Mouse (Mus musculus): ENCODE measurements around the gene Cfap65.
A peak's percentile ranks its signal among the peaks of the same experiment; 100 is the strongest.

The Cfap65 gene

GRCm38 (mm10) chr1:74935402-74935801, at the start of gene Cfap65:
Gene Cfap65, minus strand, starts transcription at chr1:74935599.
- DNase-seq (ENCODE audit: low spot score), result no peak

GRCm38 (mm10) chr1:74977001-74977400, 41.6 kb upstream of the Cfap65 start:
- no peak for DNase-seq (ENCODE audit: low spot score)

GRCm38 (mm10) chr1:74975936-74976335, 40.5 kb upstream of the Cfap65 start:
- DNase-seq (ENCODE audit: low spot score), result peak; percentile 17

GRCm38 (mm10) chr1:74973590-74973989, 38.2 kb upstream of the Cfap65 start:
- no peak for DNase-seq (ENCODE audit: low spot score)

- DNase-seq (ENCODE audit: low spot score), result peak; percentile 48
Measured at GRCm38 (mm10) chr1:74971353-74972050, 36.1 kb upstream of the Cfap65 start.

GRCm38 (mm10) chr1:74967962-74968580, 32.7 kb upstream of the Cfap65 start:
- no peak for DNase-seq (ENCODE audit: low spot score)

GRCm38 (mm10) chr1:74964494-74965215, 29.3 kb upstream of the Cfap65 start:
- DNase-seq (ENCODE audit: low spot score), result peak; percentile 74

GRCm38 (mm10) chr1:74962853-74963227, 27.4 kb upstream of the Cfap65 start:
- no peak for DNase-seq (ENCODE audit: low spot score)

- DNase-seq (ENCODE audit: low spot score), result no peak
Measured at GRCm38 (mm10) chr1:74962126-74962852, 26.9 kb upstream of the Cfap65 start.

- no peak for DNase-seq (ENCODE audit: low spot score)
Measured at GRCm38 (mm10) chr1:74961722-74962121, 26.3 kb upstream of the Cfap65 start.

GRCm38 (mm10) chr1:74960059-74960458, 24.7 kb upstream of the Cfap65 start:
- DNase-seq (ENCODE audit: low spot score), result no peak

GRCm38 (mm10) chr1:74951556-74952210, 16.3 kb upstream of the Cfap65 start, which contains the start of gene Ihh:
Gene Ihh, minus strand, starts transcription at chr1:74951672.
- no peak for DNase-seq (ENCODE audit: low spot score)

GRCm38 (mm10) chr1:74950576-74951490, 15.4 kb upstream of the Cfap65 start:
- no peak for DNase-seq (ENCODE audit: low spot score)

- no peak for DNase-seq (ENCODE audit: low spot score)
Measured at GRCm38 (mm10) chr1:74950066-74950465, 14.7 kb upstream of the Cfap65 start.

GRCm38 (mm10) chr1:74949666-74950050, 14.3 kb upstream of the Cfap65 start:
- peak; percentile 36 for DNase-seq (ENCODE audit: low spot score)

GRCm38 (mm10) chr1:74948784-74949665, 13.6 kb upstream of the Cfap65 start:
- peak; percentile 59 for DNase-seq (ENCODE audit: low spot score)

GRCm38 (mm10) chr1:74947986-74948670, 12.7 kb upstream of the Cfap65 start:
- no peak for DNase-seq (ENCODE audit: low spot score)

GRCm38 (mm10) chr1:74941651-74942360, 6.4 kb upstream of the Cfap65 start:
- no peak for DNase-seq (ENCODE audit: low spot score)

Data from lung, postnatal 25 days (tissue).